Mouse (Mus musculus): ENCODE results near the gene Mrpl58. TPM values are rescaled to one million over a fixed set of nuclear protein-coding genes. Genes with fewer than 3 reads are reported as not detected.
"Not testable (repeated sequence)": the region's sequence is repeated elsewhere in the genome, so short reads cannot be mapped to it uniquely, and the experiment has no call there.

Mrpl58 gene
- polyA plus RNA-seq, 1 experiment from 2014 or later = 203 TPM

GRCm38 (mm10) chr11:115446906-115447305 lies 43.4 kb downstream of the Mrpl58 start:
- Histone ChIP-seq H3K9me3 (ENCODE audit: control insufficient read depth, low read length) (no peaks in the 10 kb centered on the region), H3K9ac (ENCODE audit: low read length) (0 out of 2 replicates have a peak overlapping the region, but pooled peaks have one; percentile 15), H3K27me3 (ENCODE audit: control insufficient read depth, insufficient read depth, low read depth, low read length) (no peaks in the 10 kb centered on the region), H3K4me3 (ENCODE audit: low read length) (no peak overlapping the region), H3K36me3 (ENCODE audit: control insufficient read depth, insufficient read depth, low read length) (no peaks in the 10 kb centered on the region), H3K4me1 (replicated peaks; ENCODE audit: control insufficient read depth, insufficient read depth, low read length) (peaks cover 5% of the 10 kb centered on the region), H3K27ac (ENCODE audit: low read length) (no peak overlapping the region), H3K4me2 (ENCODE audit: low read depth, low read length) (no peak overlapping the region)
- WGBS = 7% methylated on average over 3 of the region's 3 CpGs
- no peak for ATAC-seq (ENCODE audit: low read depth)

- H3K9ac ChIP-seq (ENCODE audit: low read length) = no peak overlapping the region
- peaks cover 5% of the 10 kb centered on the region for H3K4me1 ChIP-seq (replicated peaks; ENCODE audit: control insufficient read depth, insufficient read depth, low read length)
- no peak for ATAC-seq (ENCODE audit: low read depth)
- no peak overlapping the region for H3K4me2 ChIP-seq (ENCODE audit: low read depth, low read length)
- no peaks in the 10 kb centered on the region for H3K36me3 ChIP-seq (ENCODE audit: control insufficient read depth, insufficient read depth, low read length)
- no peak overlapping the region for H3K4me3 ChIP-seq (ENCODE audit: low read length)
- no peak overlapping the region for H3K27ac ChIP-seq (ENCODE audit: low read length)
- no peaks in the 10 kb centered on the region for H3K27me3 ChIP-seq (ENCODE audit: control insufficient read depth, insufficient read depth, low read depth, low read length)
- 78% methylated on average over 11 of the region's 11 CpGs for WGBS
- H3K9me3 ChIP-seq (ENCODE audit: control insufficient read depth, low read length) = no peaks in the 10 kb centered on the region
Observed at GRCm38 (mm10) chr11:115447321-115447885, 43.9 kb downstream of the Mrpl58 start.

- H3K4me1 ChIP-seq (replicated peaks; ENCODE audit: control insufficient read depth, insufficient read depth, low read length) = peaks cover 5% of the 10 kb centered on the region
- H3K36me3 ChIP-seq (ENCODE audit: control insufficient read depth, insufficient read depth, low read length) = no peaks in the 10 kb centered on the region
- no peak overlapping the region for H3K4me2 ChIP-seq (ENCODE audit: low read depth, low read length)
- no peak overlapping the region for H3K9ac ChIP-seq (ENCODE audit: low read length)
- 88% methylated on average over 16 of the region's 16 CpGs for WGBS
- H3K9me3 ChIP-seq (ENCODE audit: control insufficient read depth, low read length) = no peaks in the 10 kb centered on the region
- no peak for ATAC-seq (ENCODE audit: low read depth)
- no peaks in the 10 kb centered on the region for H3K27me3 ChIP-seq (ENCODE audit: control insufficient read depth, insufficient read depth, low read depth, low read length)
- no peak overlapping the region for H3K27ac ChIP-seq (ENCODE audit: low read length)
- H3K4me3 ChIP-seq (ENCODE audit: low read length) = no peak overlapping the region
Observed at GRCm38 (mm10) chr11:115448075-115448474, 44.5 kb downstream of the Mrpl58 start.

- Histone ChIP-seq H3K4me3 (ENCODE audit: low read length) (no peak overlapping the region), H3K9ac (ENCODE audit: low read length) (no peak overlapping the region), H3K4me2 (ENCODE audit: low read depth, low read length) (no peak overlapping the region), H3K36me3 (ENCODE audit: control insufficient read depth, insufficient read depth, low read length) (no peaks in the 10 kb centered on the region), H3K9me3 (ENCODE audit: control insufficient read depth, low read length) (no peaks in the 10 kb centered on the region), H3K27ac (ENCODE audit: low read length) (no peak overlapping the region), H3K4me1 (replicated peaks; ENCODE audit: control insufficient read depth, insufficient read depth, low read length) (peaks cover 5% of the 10 kb centered on the region), H3K27me3 (ENCODE audit: control insufficient read depth, insufficient read depth, low read depth, low read length) (no peaks in the 10 kb centered on the region)
- WGBS = 46% methylated on average over 7 of the region's 7 CpGs
- no peak for ATAC-seq (ENCODE audit: low read depth)
Observed at GRCm38 (mm10) chr11:115448998-115449397, 45.4 kb downstream of the Mrpl58 start.

- ATAC-seq (ENCODE audit: low read depth) = no peak
- Histone ChIP-seq H3K9ac (ENCODE audit: low read length) (no peak overlapping the region), H3K9me3 (ENCODE audit: control insufficient read depth, low read length) (no peaks in the 10 kb centered on the region), H3K27me3 (ENCODE audit: control insufficient read depth, insufficient read depth, low read depth, low read length) (no peaks in the 10 kb centered on the region), H3K4me3 (ENCODE audit: low read length) (no peak overlapping the region), H3K4me1 (replicated peaks; ENCODE audit: control insufficient read depth, insufficient read depth, low read length) (peaks cover 5% of the 10 kb centered on the region), H3K27ac (ENCODE audit: low read length) (no peak overlapping the region), H3K4me2 (ENCODE audit: low read depth, low read length) (no peak overlapping the region), H3K36me3 (ENCODE audit: control insufficient read depth, insufficient read depth, low read length) (no peaks in the 10 kb centered on the region)
- WGBS = 78% methylated on average over 7 of the region's 7 CpGs
Observed at GRCm38 (mm10) chr11:115450176-115450575, 46.6 kb downstream of the Mrpl58 start.

- Histone ChIP-seq H3K9ac (ENCODE audit: low read length) (no peak overlapping the region), H3K4me2 (ENCODE audit: low read depth, low read length) (no peak overlapping the region), H3K4me1 (replicated peaks; ENCODE audit: control insufficient read depth, insufficient read depth, low read length) (peaks cover 2% of the 10 kb centered on the region), H3K9me3 (ENCODE audit: control insufficient read depth, low read length) (no peaks in the 10 kb centered on the region), H3K27ac (ENCODE audit: low read length) (no peak overlapping the region), H3K4me3 (ENCODE audit: low read length) (no peak overlapping the region), H3K36me3 (ENCODE audit: control insufficient read depth, insufficient read depth, low read length) (no peaks in the 10 kb centered on the region), H3K27me3 (ENCODE audit: control insufficient read depth, insufficient read depth, low read depth, low read length) (no peaks in the 10 kb centered on the region)
- 75% methylated on average over 8 of the region's 8 CpGs for WGBS
- no peak for ATAC-seq (ENCODE audit: low read depth)
Observed at GRCm38 (mm10) chr11:115451781-115452241, 48.3 kb downstream of the Mrpl58 start.

- no peaks in the 10 kb centered on the region for H3K36me3 ChIP-seq (ENCODE audit: control insufficient read depth, insufficient read depth, low read length)
- H3K9ac ChIP-seq (ENCODE audit: low read length) = no peak overlapping the region
- H3K4me3 ChIP-seq (ENCODE audit: low read length) = no peak overlapping the region
- no peaks in the 10 kb centered on the region for H3K27me3 ChIP-seq (ENCODE audit: control insufficient read depth, insufficient read depth, low read depth, low read length)
- H3K4me2 ChIP-seq (ENCODE audit: low read depth, low read length) = no peak overlapping the region
- WGBS = 81% methylated on average over 7 of the region's 7 CpGs
- H3K9me3 ChIP-seq (ENCODE audit: control insufficient read depth, low read length) = no peaks in the 10 kb centered on the region
- peaks cover 3% of the 10 kb centered on the region; the same call in 1 of the 2 replicates for H3K4me1 ChIP-seq (replicated peaks; ENCODE audit: control insufficient read depth, insufficient read depth, low read length)
- ATAC-seq (ENCODE audit: low read depth) = no peak
- no peak overlapping the region for H3K27ac ChIP-seq (ENCODE audit: low read length)
Observed at GRCm38 (mm10) chr11:115452281-115452860, 48.8 kb downstream of the Mrpl58 start.

GRCm38 (mm10) chr11:115453306-115453705 lies 49.8 kb downstream of the Mrpl58 start:
- no peak overlapping the region for H3K9ac ChIP-seq (ENCODE audit: low read length)
- peaks cover 3% of the 10 kb centered on the region; the same call in 1 of the 2 replicates for H3K4me1 ChIP-seq (replicated peaks; ENCODE audit: control insufficient read depth, insufficient read depth, low read length)
- H3K4me2 ChIP-seq (ENCODE audit: low read depth, low read length) = no peak overlapping the region
- H3K9me3 ChIP-seq (ENCODE audit: control insufficient read depth, low read length) = no peaks in the 10 kb centered on the region
- no peak overlapping the region for H3K27ac ChIP-seq (ENCODE audit: low read length)
- no peaks in the 10 kb centered on the region for H3K36me3 ChIP-seq (ENCODE audit: control insufficient read depth, insufficient read depth, low read length)
- no peaks in the 10 kb centered on the region for H3K27me3 ChIP-seq (ENCODE audit: control insufficient read depth, insufficient read depth, low read depth, low read length)
- WGBS = 47% methylated on average over 4 of the region's 4 CpGs
- no peak for ATAC-seq (ENCODE audit: low read depth)
- no peak overlapping the region for H3K4me3 ChIP-seq (ENCODE audit: low read length)

- not testable (repeated sequence) for H3K4me2 ChIP-seq (ENCODE audit: low read depth, low read length); H3K4me1 ChIP-seq (replicated peaks; ENCODE audit: control insufficient read depth, insufficient read depth, low read length); H3K9me3 ChIP-seq (ENCODE audit: control insufficient read depth, low read length); H3K27me3 ChIP-seq (ENCODE audit: control insufficient read depth, insufficient read depth, low read depth, low read length); H3K36me3 ChIP-seq (ENCODE audit: control insufficient read depth, insufficient read depth, low read length); H3K27ac ChIP-seq (ENCODE audit: low read length); H3K4me3 ChIP-seq (ENCODE audit: low read length); H3K9ac ChIP-seq (ENCODE audit: low read length); ATAC-seq (ENCODE audit: low read depth)
- 82% methylated on average over 6 of the region's 6 CpGs for WGBS
Observed at GRCm38 (mm10) chr11:115454822-115455221, 51.3 kb downstream of the Mrpl58 start.

Measured in lung, embryonic 16.5 days (tissue).